Mouse (Mus musculus) testis, adult 2 months (tissue): ENCODE measurements at regions not wholly inside any gene's neighbourhood (a gene's known extent, or its start where the extent isn't known, plus 50 kb on each side); places are given as distances from the start of the nearest gene placed in this dataset.

ENCODE experiments used
- H3K27ac ChIP-seq: fragments of 200-500 bp; 2 replicates; pipeline ENCODE4 v1.5.1; 2012; ENCODE audit warnings: low read depth, low read length; ENCODE audit not compliant: control insufficient read depth, insufficient read depth
- H3K27me3 ChIP-seq: fragments of 200-500 bp; 2 replicates; pipeline ENCODE4 v1.6.1; 2012; ENCODE audit warnings: mild to moderate bottlenecking, low read length, moderate library complexity; ENCODE audit not compliant: control insufficient read depth, insufficient read depth
- H3K36me3 ChIP-seq: fragments of 200-500 bp; 2 replicates; pipeline ENCODE4 v1.6.1; 2012; ENCODE audit warnings: mild to moderate bottlenecking, low read length; ENCODE audit not compliant: control insufficient read depth, insufficient read depth
- H3K4me1 ChIP-seq: fragments of 200-500 bp; 2 replicates; pipeline ENCODE4 v1.6.1; 2012; ENCODE audit warnings: low read length; ENCODE audit not compliant: control insufficient read depth, insufficient read depth
- H3K4me3 ChIP-seq: fragments of 200-500 bp; 2 replicates; pipeline ENCODE4 v1.5.1; 2012; ENCODE audit warnings: low read depth, mild to moderate bottlenecking, low read length, moderate library complexity, mixed read lengths; ENCODE audit not compliant: control insufficient read depth
- CTCF ChIP-seq: fragments of 200-500 bp; IDR thresholded peaks from 2 replicates; pipeline ENCODE4 v1.5.1; 2012; ENCODE audit warnings: low read depth, mild to moderate bottlenecking, inconsistent platforms, low read length, moderate library complexity; ENCODE audit not compliant: control insufficient read depth, insufficient read depth, insufficient replicate concordance
- POLR2A ChIP-seq: fragments of 200-500 bp; IDR thresholded peaks from 2 replicates; pipeline ENCODE4 v1.6.1; 2012; ENCODE audit warnings: low read depth, mild to moderate bottlenecking, inconsistent platforms, low read length, moderate library complexity; ENCODE audit not compliant: control insufficient read depth

GRCm38 (mm10) chr14:67145046-67145445, 1136.0 kb upstream of the Gulo start:
- no peak overlapping the region for H3K4me3 ChIP-seq
- H3K36me3 ChIP-seq = no peaks in the 10 kb centered on the region

GRCm38 (mm10) chr14:67144461-67144985, 1135.5 kb upstream of the Gulo start:
- no peaks in the 10 kb centered on the region for H3K27me3 ChIP-seq
- no peak overlapping the region for H3K27ac ChIP-seq
- H3K36me3 ChIP-seq = no peaks in the 10 kb centered on the region
- no peak for TF ChIP-seq POLR2A
- TF ChIP-seq CTCF = no peak
- H3K4me3 ChIP-seq = no peak overlapping the region
- H3K4me1 ChIP-seq = no peaks in the 10 kb centered on the region

More at GRCm38 (mm10) chr14:67145046-67145445, 1136.0 kb upstream of the Gulo start:
- no peaks in the 10 kb centered on the region for H3K4me1 ChIP-seq
- TF ChIP-seq CTCF (no peak), POLR2A (no peak)
- H3K27me3 ChIP-seq = no peaks in the 10 kb centered on the region
- H3K27ac ChIP-seq = no peak overlapping the region

GRCm38 (mm10) chr14:67143826-67144225, 1134.8 kb upstream of the Gulo start:
- no peak overlapping the region for H3K4me3 ChIP-seq
- H3K36me3 ChIP-seq = no peaks in the 10 kb centered on the region
- TF ChIP-seq POLR2A = no peak
- TF ChIP-seq CTCF = no peak
- no peak overlapping the region for H3K27ac ChIP-seq
- no peaks in the 10 kb centered on the region for H3K27me3 ChIP-seq
- H3K4me1 ChIP-seq = no peaks in the 10 kb centered on the region

GRCm38 (mm10) chr14:67142556-67143250, 1133.7 kb upstream of the Gulo start:
- Histone ChIP-seq H3K4me3 (no peak overlapping the region), H3K4me1 (no peaks in the 10 kb centered on the region), H3K27ac (no peak overlapping the region), H3K36me3 (no peaks in the 10 kb centered on the region), H3K27me3 (no peaks in the 10 kb centered on the region)
- TF ChIP-seq CTCF (no peak), POLR2A (no peak)

GRCm38 (mm10) chr14:67141581-67142441, 1132.8 kb upstream of the Gulo start:
- TF ChIP-seq CTCF (no peak), POLR2A (no peak)
- no peaks in the 10 kb centered on the region for H3K27me3 ChIP-seq
- H3K27ac ChIP-seq = peak overlapping the region; percentile 12; the same call in 1 of the 2 replicates
- H3K4me1 ChIP-seq = no peaks in the 10 kb centered on the region
- no peaks in the 10 kb centered on the region for H3K36me3 ChIP-seq
- H3K4me3 ChIP-seq = no peak overlapping the region

- no peak overlapping the region for H3K4me3 ChIP-seq
- no peak overlapping the region for H3K27ac ChIP-seq
- no peaks in the 10 kb centered on the region for H3K36me3 ChIP-seq
- H3K4me1 ChIP-seq = no peaks in the 10 kb centered on the region
- no peaks in the 10 kb centered on the region for H3K27me3 ChIP-seq
- TF ChIP-seq POLR2A = no peak
Observed at GRCm38 (mm10) chr14:67141151-67141550, 1132.1 kb upstream of the Gulo start.

- Histone ChIP-seq H3K4me3 (no peak overlapping the region), H3K4me1 (peaks cover 3% of the 10 kb centered on the region), H3K27me3 (no peaks in the 10 kb centered on the region), H3K27ac (no peak overlapping the region), H3K36me3 (no peaks in the 10 kb centered on the region)
- TF ChIP-seq POLR2A = no peak
- TF ChIP-seq CTCF = no peak
Observed at GRCm38 (mm10) chr14:67139674-67140073, 1130.7 kb upstream of the Gulo start.
